Mouse (Mus musculus): ENCODE data around the gene Hpca.

DNA sequence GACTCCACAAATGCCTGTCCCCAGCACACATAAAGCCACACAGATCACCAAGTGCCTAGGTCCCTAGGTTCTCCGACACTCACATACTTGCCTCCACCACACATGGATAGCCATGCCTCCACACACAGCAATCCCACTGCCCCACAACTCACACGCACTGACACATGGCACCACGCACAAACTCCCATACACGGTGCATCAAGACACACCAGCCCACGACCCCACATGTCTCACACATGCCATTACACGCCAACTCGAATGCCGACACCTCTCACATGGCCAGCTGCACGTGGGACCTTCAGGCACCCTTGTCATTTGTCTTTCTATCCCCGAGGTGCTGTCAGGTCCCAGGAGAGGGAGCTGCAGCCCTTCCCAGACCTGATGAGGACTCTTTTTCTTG, 2.1 kb downstream of the Hpca start:
- TF ChIP-seq CTCF (IDR thresholded peaks at IDR 0.05; ENCODE audit: low read depth) (no peak), EP300 (IDR thresholded peaks at IDR 0.05; ENCODE audit: low read depth) (no peak)
